Mouse (Mus musculus): ENCODE results near the gene Ndufc1. TPM values are rescaled to one million over a fixed set of nuclear protein-coding genes. Genes with fewer than 3 reads are reported as not detected.

The Ndufc1 gene
- polyA plus RNA-seq, 1 experiment, result 29.5 TPM

GRCm38 (mm10) chr3:51379786-51380659 lies 28.8 kb downstream of the Ndufc1 start:
- TF ChIP-seq GATA1 (IDR thresholded peaks at IDR 0.05; ENCODE audit: low read length), result no peak

- no peak for TF ChIP-seq GATA1 (IDR thresholded peaks at IDR 0.05; ENCODE audit: low read length)
Observed at GRCm38 (mm10) chr3:51378665-51378946, 30.2 kb downstream of the Ndufc1 start.

GRCm38 (mm10) chr3:51377878-51378664 lies 30.7 kb downstream of the Ndufc1 start:
- TF ChIP-seq GATA1 (IDR thresholded peaks at IDR 0.05; ENCODE audit: low read length), result no peak

GRCm38 (mm10) chr3:51375307-51376265 lies 33.2 kb downstream of the Ndufc1 start:
- TF ChIP-seq GATA1 (IDR thresholded peaks at IDR 0.05; ENCODE audit: low read length), result peak; percentile 25

- no peak for TF ChIP-seq GATA1 (IDR thresholded peaks at IDR 0.05; ENCODE audit: low read length)
Observed at GRCm38 (mm10) chr3:51373544-51373943, 35.2 kb downstream of the Ndufc1 start.

GRCm38 (mm10) chr3:51372883-51373282 lies 35.9 kb downstream of the Ndufc1 start:
- TF ChIP-seq GATA1 (IDR thresholded peaks at IDR 0.05; ENCODE audit: low read length), result no peak

- TF ChIP-seq GATA1 (IDR thresholded peaks at IDR 0.05; ENCODE audit: low read length), result no peak
Observed at GRCm38 (mm10) chr3:51371826-51372225, 37.0 kb downstream of the Ndufc1 start.

GRCm38 (mm10) chr3:51368011-51368410 lies 40.8 kb downstream of the Ndufc1 start:
- TF ChIP-seq GATA1 (IDR thresholded peaks at IDR 0.05; ENCODE audit: low read length), result no peak

GRCm38 (mm10) chr3:51366926-51367325 lies 41.9 kb downstream of the Ndufc1 start:
- TF ChIP-seq GATA1 (IDR thresholded peaks at IDR 0.05; ENCODE audit: low read length), result no peak

- TF ChIP-seq GATA1 (IDR thresholded peaks at IDR 0.05; ENCODE audit: low read length), result no peak
Observed at GRCm38 (mm10) chr3:51365517-51365882, 43.3 kb downstream of the Ndufc1 start.

- TF ChIP-seq GATA1 (IDR thresholded peaks at IDR 0.05; ENCODE audit: low read length), result no peak
Observed at GRCm38 (mm10) chr3:51364703-51365516, 43.9 kb downstream of the Ndufc1 start.

- no peak for TF ChIP-seq GATA1 (IDR thresholded peaks at IDR 0.05; ENCODE audit: low read length)
Observed at GRCm38 (mm10) chr3:51361066-51361465, 47.7 kb downstream of the Ndufc1 start.

- no peak for TF ChIP-seq GATA1 (IDR thresholded peaks at IDR 0.05; ENCODE audit: low read length)
Observed at GRCm38 (mm10) chr3:51359558-51360307, 49.1 kb downstream of the Ndufc1 start.
